Mouse (Mus musculus): ENCODE measurements at regions not wholly inside any gene's neighbourhood (a gene's known extent, or its start where the extent isn't known, plus 50 kb on each side); places are given as distances from the start of the nearest gene placed in this dataset.
"Not testable (repeated sequence)": the region's sequence is repeated elsewhere in the genome, so short reads cannot be mapped to it uniquely, and the experiment has no call there.

GRCm38 (mm10) chr5:101359986-101360385 lies 304.8 kb downstream of the Nkx6-1 start:
- TF ChIP-seq CTCF (IDR thresholded peaks at IDR 0.05; ENCODE audit: extremely low read depth, insufficient read depth, insufficient read length, insufficient replicate concordance) (no peak), POLR2A (IDR thresholded peaks at IDR 0.05; ENCODE audit: low read depth, low read length) (no peak)
- Histone ChIP-seq H3K27me3 (ENCODE audit: control insufficient read depth, insufficient read depth, low read length) (no peaks in the 10 kb centered on the region), H3K4me1 (ENCODE audit: control insufficient read depth, insufficient read depth, insufficient read length) (no peaks in the 10 kb centered on the region), H3K36me3 (ENCODE audit: control insufficient read depth, insufficient read depth, low read length) (no peaks in the 10 kb centered on the region), H3K27ac (ENCODE audit: insufficient read depth, low read length) (no peak overlapping the region), H3K4me3 (ENCODE audit: extremely low read depth, insufficient read depth, insufficient read length) (no peak overlapping the region)
- no peak for DNase-seq (ENCODE audit: low read depth in 1 of 2, low spot score in 2 of 2)
- WGBS, result 73% methylated on average over 6 of the region's 6 CpGs

DNA sequence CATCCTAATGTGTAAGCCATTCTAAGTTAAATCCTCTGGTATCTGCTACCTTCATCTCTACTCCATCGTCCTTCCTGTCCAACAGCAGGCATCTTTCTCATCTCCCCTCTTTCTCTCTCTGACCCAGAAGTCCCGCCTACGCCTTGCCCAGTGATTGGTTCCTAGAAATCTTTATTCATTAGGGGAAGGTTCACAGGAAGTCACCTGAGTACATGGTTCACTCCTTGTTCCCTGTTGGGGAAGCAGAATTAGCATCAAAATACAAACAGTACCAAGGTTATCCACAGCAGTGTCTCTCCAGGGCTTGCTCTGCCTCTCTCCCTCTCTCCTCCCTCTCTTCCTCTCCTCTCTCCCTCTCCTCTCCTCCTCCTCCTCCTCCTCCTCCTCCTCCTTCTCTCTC lies 319.4 kb downstream of the Nkx6-1 start:
- Histone ChIP-seq H3K4me3 (ENCODE audit: extremely low read depth, insufficient read depth, insufficient read length) (no peak overlapping the region), H3K4me1 (ENCODE audit: control insufficient read depth, insufficient read depth, insufficient read length) (no peaks in the 10 kb centered on the region), H3K27me3 (ENCODE audit: control insufficient read depth, insufficient read depth, low read length) (no peaks in the 10 kb centered on the region), H3K27ac (ENCODE audit: insufficient read depth, low read length) (no peak overlapping the region), H3K36me3 (ENCODE audit: control insufficient read depth, insufficient read depth, low read length) (no peaks in the 10 kb centered on the region)
- DNase-seq (ENCODE audit: low read depth in 1 of 2, low spot score in 2 of 2), result no peak
- WGBS, result 75% methylated on average over 3 of the region's 3 CpGs
- TF ChIP-seq CTCF (IDR thresholded peaks at IDR 0.05; ENCODE audit: extremely low read depth, insufficient read depth, insufficient read length, insufficient replicate concordance) (no peak), POLR2A (IDR thresholded peaks at IDR 0.05; ENCODE audit: low read depth, low read length) (no peak)

- not testable (repeated sequence) for H3K27me3 ChIP-seq (ENCODE audit: control insufficient read depth, insufficient read depth, low read length); H3K27ac ChIP-seq (ENCODE audit: insufficient read depth, low read length); H3K4me1 ChIP-seq (ENCODE audit: control insufficient read depth, insufficient read depth, insufficient read length); DNase-seq (ENCODE audit: low read depth in 1 of 2, low spot score in 2 of 2); H3K4me3 ChIP-seq (ENCODE audit: extremely low read depth, insufficient read depth, insufficient read length); H3K36me3 ChIP-seq (ENCODE audit: control insufficient read depth, insufficient read depth, low read length)
- WGBS, result 83% methylated on average over 1 of the region's 1 CpGs
Measured at GRCm38 (mm10) chr5:101336361-101336760, 328.4 kb downstream of the Nkx6-1 start.

DNA sequence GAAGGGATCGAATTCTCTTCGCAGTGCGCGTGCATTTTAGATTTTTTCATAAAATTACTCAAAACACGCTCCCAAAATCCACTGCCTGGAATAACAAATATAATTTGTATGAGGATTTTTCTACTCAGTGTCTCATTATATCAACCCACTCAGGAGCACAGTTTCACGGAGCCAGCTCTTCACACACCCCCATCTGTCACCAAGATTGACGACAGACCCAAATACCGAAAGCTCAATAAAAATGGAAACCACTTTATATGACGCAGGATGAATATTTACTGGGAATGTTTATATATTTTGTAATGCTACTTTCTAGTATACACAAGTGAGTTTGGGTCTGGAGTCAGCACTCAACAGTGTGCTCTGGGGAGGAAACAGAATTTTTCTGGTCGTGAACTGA lies 333.0 kb downstream of the Nkx6-1 start:
- no peaks in the 10 kb centered on the region for H3K27me3 ChIP-seq (ENCODE audit: control insufficient read depth, insufficient read depth, low read length)
- H3K4me1 ChIP-seq (ENCODE audit: control insufficient read depth, insufficient read depth, insufficient read length), result no peaks in the 10 kb centered on the region
- TF ChIP-seq CTCF (IDR thresholded peaks at IDR 0.05; ENCODE audit: extremely low read depth, insufficient read depth, insufficient read length, insufficient replicate concordance) (no peak), POLR2A (IDR thresholded peaks at IDR 0.05; ENCODE audit: low read depth, low read length) (no peak)
- DNase-seq (ENCODE audit: low read depth in 1 of 2, low spot score in 2 of 2), result no peak
- no peak overlapping the region for H3K27ac ChIP-seq (ENCODE audit: insufficient read depth, low read length)
- WGBS, result 87% methylated on average over 10 of the region's 10 CpGs
- no peak overlapping the region for H3K4me3 ChIP-seq (ENCODE audit: extremely low read depth, insufficient read depth, insufficient read length)
- H3K36me3 ChIP-seq (ENCODE audit: control insufficient read depth, insufficient read depth, low read length), result no peaks in the 10 kb centered on the region

DNA sequence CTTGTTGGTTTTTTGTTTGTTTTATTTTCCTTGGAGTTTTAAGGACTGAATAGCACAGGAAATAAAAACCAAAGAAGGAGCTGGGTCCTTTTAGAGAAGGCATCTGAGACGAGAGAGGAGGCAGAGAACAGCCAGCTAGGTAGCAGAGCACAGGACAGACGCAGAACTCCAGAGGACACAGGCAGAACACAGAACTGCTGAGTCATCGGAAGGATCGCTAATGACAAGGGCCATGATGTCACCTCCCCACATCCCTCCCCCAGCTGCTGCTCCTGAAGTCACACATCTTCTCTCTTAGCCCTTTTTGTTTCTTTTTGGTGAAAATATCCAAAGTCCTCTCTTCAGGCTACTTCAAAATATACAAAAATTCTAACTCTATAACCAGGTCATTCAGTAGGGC lies 338.7 kb downstream of the Nkx6-1 start:
- TF ChIP-seq CTCF (IDR thresholded peaks at IDR 0.05; ENCODE audit: extremely low read depth, insufficient read depth, insufficient read length, insufficient replicate concordance) (no peak), POLR2A (IDR thresholded peaks at IDR 0.05; ENCODE audit: low read depth, low read length) (no peak)
- 34% methylated on average over 4 of the region's 4 CpGs for WGBS
- H3K36me3 ChIP-seq (ENCODE audit: control insufficient read depth, insufficient read depth, low read length), result no peaks in the 10 kb centered on the region
- no peaks in the 10 kb centered on the region for H3K4me1 ChIP-seq (ENCODE audit: control insufficient read depth, insufficient read depth, insufficient read length)
- no peak overlapping the region for H3K4me3 ChIP-seq (ENCODE audit: extremely low read depth, insufficient read depth, insufficient read length)
- DNase-seq (ENCODE audit: low read depth in 1 of 2, low spot score in 2 of 2), result no peak
- no peaks in the 10 kb centered on the region for H3K27me3 ChIP-seq (ENCODE audit: control insufficient read depth, insufficient read depth, low read length)
- H3K27ac ChIP-seq (ENCODE audit: insufficient read depth, low read length), result no peak overlapping the region

DNA sequence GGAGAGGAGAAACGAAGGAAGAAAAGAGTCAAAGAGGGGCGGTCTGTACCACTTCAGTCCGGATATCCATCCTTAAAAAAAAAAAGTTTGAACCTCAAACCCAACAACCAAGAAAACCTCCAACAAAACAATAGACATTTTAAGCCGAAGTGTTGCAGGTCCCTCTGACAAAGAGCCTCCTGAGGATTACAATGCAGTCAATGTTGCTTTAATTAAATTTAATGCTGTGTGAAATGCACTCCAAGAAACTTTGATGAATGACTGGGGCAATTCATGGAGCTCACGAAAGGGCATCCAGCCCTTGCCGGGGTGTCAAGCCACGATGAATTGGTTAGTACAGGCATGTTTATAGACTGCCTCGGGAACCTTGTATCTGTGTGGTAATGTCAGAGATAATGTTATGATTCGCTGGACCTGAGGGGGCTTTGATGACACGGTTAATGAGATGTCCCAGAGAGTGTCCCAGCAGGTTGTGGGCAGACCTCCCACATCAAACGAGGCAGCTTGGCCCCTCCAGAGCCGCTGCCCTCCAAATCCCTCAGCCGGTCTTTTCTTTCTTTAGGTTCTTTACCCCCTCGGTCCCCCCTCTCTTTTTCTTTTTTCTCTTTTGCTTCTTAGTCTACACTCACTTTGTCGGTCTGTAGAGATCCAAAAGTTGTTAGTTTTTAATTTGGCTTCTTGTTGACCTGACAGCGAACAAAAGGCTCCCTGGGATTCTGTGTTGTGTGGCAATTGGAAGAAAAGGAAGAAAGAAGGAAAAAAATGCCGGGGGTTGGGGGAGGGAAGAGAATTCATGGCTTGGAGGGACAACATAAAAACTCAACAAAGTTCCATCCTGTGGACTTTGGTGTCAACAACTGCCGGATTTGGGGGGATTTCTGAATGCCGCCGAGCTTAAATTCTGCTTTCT lies 341.5 kb downstream of the Nkx6-1 start:
- no peak overlapping the region for H3K27ac ChIP-seq (ENCODE audit: insufficient read depth, low read length)
- 27% methylated on average over 20 of the region's 20 CpGs for WGBS

GRCm38 (mm10) chr5:101299986-101300385 lies 364.8 kb downstream of the Nkx6-1 start:
- H3K27ac ChIP-seq (ENCODE audit: insufficient read depth, low read length), result no peak overlapping the region
- H3K4me3 ChIP-seq (ENCODE audit: extremely low read depth, insufficient read depth, insufficient read length), result no peak overlapping the region
- 86% methylated on average over 6 of the region's 6 CpGs for WGBS
- TF ChIP-seq POLR2A (IDR thresholded peaks at IDR 0.05; ENCODE audit: low read depth, low read length) (no peak), CTCF (IDR thresholded peaks at IDR 0.05; ENCODE audit: extremely low read depth, insufficient read depth, insufficient read length, insufficient replicate concordance) (no peak)
- no peaks in the 10 kb centered on the region for H3K36me3 ChIP-seq (ENCODE audit: control insufficient read depth, insufficient read depth, low read length)
- H3K4me1 ChIP-seq (ENCODE audit: control insufficient read depth, insufficient read depth, insufficient read length), result no peaks in the 10 kb centered on the region
- DNase-seq (ENCODE audit: low read depth in 1 of 2, low spot score in 2 of 2), result no peak
- no peaks in the 10 kb centered on the region for H3K27me3 ChIP-seq (ENCODE audit: control insufficient read depth, insufficient read depth, low read length)

More for the DNA sequence above, 341.5 kb downstream of the Nkx6-1 start:
- no peaks in the 10 kb centered on the region for H3K36me3 ChIP-seq (ENCODE audit: control insufficient read depth, insufficient read depth, low read length)
- no peaks in the 10 kb centered on the region for H3K27me3 ChIP-seq (ENCODE audit: control insufficient read depth, insufficient read depth, low read length)
- no peak for TF ChIP-seq CTCF (IDR thresholded peaks at IDR 0.05; ENCODE audit: extremely low read depth, insufficient read depth, insufficient read length, insufficient replicate concordance)
- TF ChIP-seq POLR2A (IDR thresholded peaks at IDR 0.05; ENCODE audit: low read depth, low read length), result no peak
- H3K4me1 ChIP-seq (ENCODE audit: control insufficient read depth, insufficient read depth, insufficient read length), result no peaks in the 10 kb centered on the region
- H3K4me3 ChIP-seq (ENCODE audit: extremely low read depth, insufficient read depth, insufficient read length), result no peak overlapping the region
- DNase-seq (ENCODE audit: low read depth in 1 of 2, low spot score in 2 of 2), result no peak

All from spleen, adult 2 months (tissue).